Mouse (Mus musculus): ENCODE measurements around the gene 4933415A04Rik. TPM values are rescaled to one million over a fixed set of nuclear protein-coding genes. Genes with fewer than 3 reads are reported as not detected.
A peak's percentile ranks its signal among the peaks of the same experiment; 100 is the strongest.

4933415A04Rik gene
- polyA plus RNA-seq, 1 experiment = 1.2 TPM

DNA sequence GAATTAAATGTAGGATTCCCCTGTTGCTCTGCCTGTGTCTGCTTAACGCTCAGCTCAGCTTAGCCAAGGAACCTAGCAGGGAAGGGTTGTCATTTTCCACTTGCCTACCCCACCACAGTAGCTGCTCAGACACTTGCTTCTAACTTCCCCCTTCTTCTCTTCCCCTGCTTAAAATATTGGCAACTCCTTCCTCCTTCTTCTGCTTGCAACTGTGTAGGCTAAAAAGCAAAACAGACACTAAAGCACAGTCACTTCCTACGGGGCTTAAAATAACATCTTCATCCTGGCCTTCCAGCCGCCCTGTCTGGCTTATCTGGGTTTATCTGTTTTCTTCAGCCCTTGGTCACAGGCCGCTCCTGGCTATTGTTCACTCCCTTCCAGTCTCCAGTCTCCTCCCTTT is 45.7 kb downstream of the 4933415A04Rik start:
- H3K9me3 ChIP-seq (replicated peaks; ENCODE audit: control insufficient read depth, insufficient read depth, low read length, poor library complexity, severe bottlenecking) = peaks cover 3% of the 10 kb centered on the region; the same call in 1 of the 2 replicates
- H3K27me3 ChIP-seq (ENCODE audit: control insufficient read depth, insufficient read depth, low read length, poor library complexity, severe bottlenecking) = no peaks in the 10 kb centered on the region
- peak overlapping the region; percentile 41; the same call in 1 of the 2 replicates for H3K9ac ChIP-seq (ENCODE audit: low read depth, poor library complexity, severe bottlenecking)
- TF ChIP-seq CTCF (IDR thresholded peaks at IDR 0.05; ENCODE audit: low read depth, low read length) = no peak
- TF ChIP-seq EP300 (IDR thresholded peaks at IDR 0.05; ENCODE audit: insufficient read depth, low read depth, low read length) = no peak
- no peak for TF ChIP-seq POLR2A (IDR thresholded peaks at IDR 0.05; ENCODE audit: insufficient read depth, low read length)
- peaks cover 4% of the 10 kb centered on the region for H3K4me1 ChIP-seq (ENCODE audit: control insufficient read depth, insufficient read depth, low read length)
- H3K36me3 ChIP-seq (ENCODE audit: control insufficient read depth, insufficient read depth, low read length, poor library complexity, severe bottlenecking) = no peaks in the 10 kb centered on the region
- no peak overlapping the region for H3K4me3 ChIP-seq (ENCODE audit: low read depth, low read length)
- peak overlapping the region; percentile 93 for H3K27ac ChIP-seq (ENCODE audit: insufficient read depth, low read length)

DNA sequence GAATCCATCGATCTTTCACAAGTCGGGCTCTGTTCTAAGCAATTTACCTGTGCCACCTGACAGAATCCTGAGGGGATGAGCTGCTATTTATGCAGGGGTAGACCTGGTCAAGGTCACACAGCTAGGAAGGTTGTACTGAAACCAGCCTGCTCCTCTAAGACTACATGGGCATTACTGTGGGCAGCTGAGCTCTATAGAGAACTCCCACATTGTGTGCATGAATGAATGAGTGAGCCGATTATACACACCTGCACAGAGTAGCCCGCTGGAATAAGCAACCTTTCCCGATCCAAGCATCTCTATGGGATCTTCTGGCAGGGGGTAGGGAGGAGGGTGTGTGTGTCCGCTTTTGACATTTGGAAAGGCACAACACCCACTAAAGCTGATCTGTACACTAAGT is 46.3 kb downstream of the 4933415A04Rik start:
- H3K4me1 ChIP-seq (ENCODE audit: control insufficient read depth, insufficient read depth, low read length) = peaks cover 4% of the 10 kb centered on the region
- no peaks in the 10 kb centered on the region for H3K27me3 ChIP-seq (ENCODE audit: control insufficient read depth, insufficient read depth, low read length, poor library complexity, severe bottlenecking)
- peaks cover 3% of the 10 kb centered on the region; the same call in 1 of the 2 replicates for H3K9me3 ChIP-seq (replicated peaks; ENCODE audit: control insufficient read depth, insufficient read depth, low read length, poor library complexity, severe bottlenecking)
- peak overlapping the region; percentile 45; the same call in 1 of the 2 replicates for H3K4me3 ChIP-seq (ENCODE audit: low read depth, low read length)
- peak overlapping the region; percentile 93 for H3K27ac ChIP-seq (ENCODE audit: insufficient read depth, low read length)
- H3K36me3 ChIP-seq (ENCODE audit: control insufficient read depth, insufficient read depth, low read length, poor library complexity, severe bottlenecking) = no peaks in the 10 kb centered on the region
- peak overlapping the region; percentile 41 for H3K9ac ChIP-seq (ENCODE audit: low read depth, poor library complexity, severe bottlenecking)
- TF ChIP-seq EP300 (IDR thresholded peaks at IDR 0.05; ENCODE audit: insufficient read depth, low read depth, low read length) (no peak), CTCF (IDR thresholded peaks at IDR 0.05; ENCODE audit: low read depth, low read length) (no peak), POLR2A (IDR thresholded peaks at IDR 0.05; ENCODE audit: insufficient read depth, low read length) (no peak)

DNA sequence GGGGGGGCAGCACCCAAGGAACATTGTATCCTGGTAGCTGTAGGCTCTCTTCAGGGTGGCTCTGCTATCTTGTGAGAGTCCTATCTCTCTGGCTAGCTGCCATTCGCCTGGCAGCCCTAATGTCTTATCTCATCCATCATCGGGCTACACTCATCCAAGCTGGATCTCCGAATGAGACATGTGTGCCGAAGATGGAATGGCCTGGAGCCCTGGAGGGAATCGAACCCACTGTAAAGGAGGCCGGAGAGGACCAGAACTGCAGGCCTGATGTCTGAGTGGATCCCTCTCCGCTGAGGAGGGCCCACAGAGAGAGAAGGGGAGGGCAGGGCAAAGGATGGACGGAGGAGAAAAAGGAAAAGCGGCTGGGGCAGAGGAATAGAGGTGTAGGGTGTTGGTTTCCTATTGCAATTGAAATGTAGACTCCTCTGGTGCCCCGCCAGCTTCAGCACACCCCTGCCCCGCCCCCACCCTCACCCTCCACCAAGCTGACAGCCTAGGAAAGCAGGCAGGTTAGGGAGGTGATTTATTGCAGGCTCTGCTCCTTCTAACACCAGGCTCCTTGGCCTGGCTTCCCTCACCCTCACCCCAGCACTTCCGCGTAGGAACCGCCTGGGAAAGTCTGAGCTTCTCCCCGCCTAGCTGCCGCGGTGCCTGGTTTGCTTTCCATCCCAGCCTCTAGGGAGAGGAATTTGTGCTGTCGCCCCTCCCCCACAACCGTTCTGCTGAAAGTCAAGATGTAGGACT is 47.0 kb downstream of the 4933415A04Rik start:
- peak overlapping the region; percentile 41 for H3K9ac ChIP-seq (ENCODE audit: low read depth, poor library complexity, severe bottlenecking)

DNA sequence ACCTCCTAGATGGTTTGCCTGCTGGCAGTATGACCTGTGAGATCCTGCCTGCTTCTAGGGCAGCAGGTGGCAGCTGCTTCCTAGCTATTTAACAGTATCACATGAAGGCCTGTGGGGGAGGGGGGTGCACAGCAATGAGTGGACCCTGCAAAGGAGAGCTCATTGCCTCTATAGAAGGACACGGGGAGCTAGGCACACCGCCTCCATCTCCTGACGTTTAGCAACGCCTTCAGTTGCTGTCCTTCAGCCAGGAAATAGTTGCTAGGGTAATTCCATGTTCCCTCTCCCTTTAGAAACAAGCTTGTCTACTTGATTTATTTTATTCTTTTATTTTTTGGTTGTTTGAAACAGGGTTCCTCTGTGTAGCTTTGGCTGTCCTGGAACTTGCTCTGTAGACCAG is 49.9 kb downstream of the 4933415A04Rik start:
- Histone ChIP-seq H3K4me1 (ENCODE audit: control insufficient read depth, insufficient read depth, low read length) (peaks cover 4% of the 10 kb centered on the region), H3K9ac (ENCODE audit: low read depth, poor library complexity, severe bottlenecking) (no peak overlapping the region), H3K27me3 (ENCODE audit: control insufficient read depth, insufficient read depth, low read length, poor library complexity, severe bottlenecking) (no peaks in the 10 kb centered on the region), H3K9me3 (replicated peaks; ENCODE audit: control insufficient read depth, insufficient read depth, low read length, poor library complexity, severe bottlenecking) (peaks cover 20% of the 10 kb centered on the region), H3K36me3 (ENCODE audit: control insufficient read depth, insufficient read depth, low read length, poor library complexity, severe bottlenecking) (no peaks in the 10 kb centered on the region), H3K4me3 (ENCODE audit: low read depth, low read length) (no peak overlapping the region), H3K27ac (ENCODE audit: insufficient read depth, low read length) (no peak overlapping the region)
- TF ChIP-seq EP300 (IDR thresholded peaks at IDR 0.05; ENCODE audit: insufficient read depth, low read depth, low read length) (no peak), CTCF (IDR thresholded peaks at IDR 0.05; ENCODE audit: low read depth, low read length) (no peak), POLR2A (IDR thresholded peaks at IDR 0.05; ENCODE audit: insufficient read depth, low read length) (no peak)

More for the DNA sequence above, 47.0 kb downstream of the 4933415A04Rik start:
- peak overlapping the region; percentile 93 for H3K27ac ChIP-seq (ENCODE audit: insufficient read depth, low read length)
- no peaks in the 10 kb centered on the region for H3K27me3 ChIP-seq (ENCODE audit: control insufficient read depth, insufficient read depth, low read length, poor library complexity, severe bottlenecking)
- H3K4me1 ChIP-seq (ENCODE audit: control insufficient read depth, insufficient read depth, low read length) = peaks cover 4% of the 10 kb centered on the region
- peak overlapping the region; percentile 49 for H3K4me3 ChIP-seq (ENCODE audit: low read depth, low read length)
- no peaks in the 10 kb centered on the region for H3K36me3 ChIP-seq (ENCODE audit: control insufficient read depth, insufficient read depth, low read length, poor library complexity, severe bottlenecking)
- TF ChIP-seq EP300 (IDR thresholded peaks at IDR 0.05; ENCODE audit: insufficient read depth, low read depth, low read length) (peak; percentile 70; the same call in 1 of the 2 replicates), POLR2A (IDR thresholded peaks at IDR 0.05; ENCODE audit: insufficient read depth, low read length) (no peak)
- peaks cover 7% of the 10 kb centered on the region for H3K9me3 ChIP-seq (replicated peaks; ENCODE audit: control insufficient read depth, insufficient read depth, low read length, poor library complexity, severe bottlenecking)

DNA sequence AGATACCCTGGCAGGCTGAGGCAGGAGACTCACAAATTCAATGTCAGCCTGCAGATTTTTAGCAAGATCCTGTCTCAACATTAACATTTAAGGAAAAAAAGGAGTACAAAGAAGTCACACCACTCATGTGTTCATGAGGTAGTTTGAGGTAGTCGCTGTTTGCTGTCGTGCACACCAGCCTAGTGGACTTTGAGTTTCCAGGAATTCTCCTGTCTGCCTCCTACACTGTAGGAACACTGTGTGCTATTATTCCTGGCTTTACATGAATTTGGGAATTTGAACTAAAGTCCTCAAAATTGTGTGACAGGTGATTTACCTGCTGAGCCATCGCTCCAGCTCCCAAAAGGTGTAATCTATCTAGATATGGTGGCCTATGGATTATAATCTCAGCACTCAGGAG is 51.6 kb downstream of the 4933415A04Rik start:
- no peaks in the 10 kb centered on the region for H3K36me3 ChIP-seq (ENCODE audit: control insufficient read depth, insufficient read depth, low read length, poor library complexity, severe bottlenecking)
- peaks cover 19% of the 10 kb centered on the region for H3K9me3 ChIP-seq (replicated peaks; ENCODE audit: control insufficient read depth, insufficient read depth, low read length, poor library complexity, severe bottlenecking)
- TF ChIP-seq EP300 (IDR thresholded peaks at IDR 0.05; ENCODE audit: insufficient read depth, low read depth, low read length) (no peak), POLR2A (IDR thresholded peaks at IDR 0.05; ENCODE audit: insufficient read depth, low read length) (no peak), CTCF (IDR thresholded peaks at IDR 0.05; ENCODE audit: low read depth, low read length) (no peak)
- no peak overlapping the region for H3K4me3 ChIP-seq (ENCODE audit: low read depth, low read length)
- no peak overlapping the region for H3K27ac ChIP-seq (ENCODE audit: insufficient read depth, low read length)
- H3K4me1 ChIP-seq (ENCODE audit: control insufficient read depth, insufficient read depth, low read length) = no peaks in the 10 kb centered on the region
- no peak overlapping the region for H3K9ac ChIP-seq (ENCODE audit: low read depth, poor library complexity, severe bottlenecking)
- no peaks in the 10 kb centered on the region for H3K27me3 ChIP-seq (ENCODE audit: control insufficient read depth, insufficient read depth, low read length, poor library complexity, severe bottlenecking)

Other genes with a start within 250 kb of the 4933415A04Rik start
- 200 and 202 TPM in 2 replicates for gene Pttg1, start 160.8 kb upstream of the 4933415A04Rik start, polyA plus RNA-seq (2011; ENCODE audit: insufficient read depth, insufficient read length, low read depth, missing spikeins)
- 50.7 and 51.1 TPM in 2 replicates for gene Slu7, start 153.3 kb upstream of the 4933415A04Rik start, polyA plus RNA-seq (2011; ENCODE audit: insufficient read depth, insufficient read length, low read depth, missing spikeins)
- gene C1qtnf2, start 112.8 kb upstream of the 4933415A04Rik start, polyA plus RNA-seq (2011; ENCODE audit: insufficient read depth, insufficient read length, low read depth, missing spikeins) = not detected in 2 replicates
- 3.8 and 4.9 TPM in 2 replicates for gene Ccnjl, start 58.3 kb upstream of the 4933415A04Rik start, polyA plus RNA-seq (2011; ENCODE audit: insufficient read depth, insufficient read length, low read depth, missing spikeins)
- gene Fabp6, start 14.5 kb downstream of the 4933415A04Rik start, polyA plus RNA-seq (2011; ENCODE audit: insufficient read depth, insufficient read length, low read depth, missing spikeins) = not detected in 2 replicates
- gene Pwwp2a, start 95.0 kb downstream of the 4933415A04Rik start, polyA plus RNA-seq (2011; ENCODE audit: insufficient read depth, insufficient read length, low read depth, missing spikeins) = 87.5 and 88.6 TPM in 2 replicates
- 48.7 and 50.9 TPM in 2 replicates for gene Ttc1, start 161.0 kb downstream of the 4933415A04Rik start, polyA plus RNA-seq (2011; ENCODE audit: insufficient read depth, insufficient read length, low read depth, missing spikeins)